Mouse (Mus musculus): ENCODE data around the gene Rbpms2. TPM values are rescaled to one million over a fixed set of nuclear protein-coding genes. Genes with fewer than 3 reads are reported as not detected.
"Not testable (repeated sequence)": the region's sequence is repeated elsewhere in the genome, so short reads cannot be mapped to it uniquely, and the experiment has no call there.

The Rbpms2 gene
- polyA plus RNA-seq, 1 experiment from 2014 or later = 16.4 TPM

DNA sequence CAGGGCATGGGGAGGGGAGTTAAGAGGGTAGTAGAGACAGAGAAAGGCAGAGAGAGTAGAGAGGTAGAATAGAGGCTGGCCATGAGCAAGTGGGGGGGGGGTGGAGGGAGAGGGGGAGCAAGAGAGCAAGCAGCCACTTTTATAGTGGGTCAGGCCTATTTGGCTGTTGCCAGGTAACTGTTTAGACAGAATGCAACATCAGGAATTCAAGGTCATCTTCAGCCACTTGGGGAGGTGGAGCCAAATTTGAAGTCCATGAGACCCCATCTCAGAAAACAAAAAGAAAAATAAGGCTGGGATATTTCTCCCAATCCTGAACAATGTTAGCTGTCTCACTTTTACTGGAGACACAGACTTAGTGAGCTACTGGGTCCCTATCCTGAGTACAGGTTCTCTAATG lies 13.1 kb downstream of the Rbpms2 start:
- Histone ChIP-seq H3K4me3 (replicated peaks) (no peak overlapping the region), H3K27ac (no peak overlapping the region), H3K36me3 (no peaks in the 10 kb centered on the region), H3K4me1 (replicated peaks) (peaks cover 44% of the 10 kb centered on the region), H3K9ac (replicated peaks) (no peak overlapping the region), H3K4me2 (no peak overlapping the region), H3K27me3 (no peaks in the 10 kb centered on the region), H3K9me3 (no peaks in the 10 kb centered on the region)
- ATAC-seq (ENCODE audit: insufficient number of reproducible peaks, insufficient read depth, low FRiP score, low TSS enrichment, low read depth) = no peak

GRCm38 (mm10) chr9:65644960-65645359 lies 15.5 kb downstream of the Rbpms2 start:
- no peak overlapping the region for H3K4me2 ChIP-seq
- H3K27ac ChIP-seq = no peak overlapping the region
- no peak for ATAC-seq (ENCODE audit: insufficient number of reproducible peaks, insufficient read depth, low FRiP score, low TSS enrichment, low read depth)
- no peaks in the 10 kb centered on the region for H3K36me3 ChIP-seq
- H3K27me3 ChIP-seq = no peaks in the 10 kb centered on the region
- H3K4me3 ChIP-seq (replicated peaks) = no peak overlapping the region
- no peak overlapping the region for H3K9ac ChIP-seq (replicated peaks)
- 89% methylated on average over 4 of the region's 4 CpGs for WGBS
- peaks cover 34% of the 10 kb centered on the region for H3K4me1 ChIP-seq (replicated peaks)
- H3K9me3 ChIP-seq = no peaks in the 10 kb centered on the region

- Histone ChIP-seq H3K36me3 (no peaks in the 10 kb centered on the region), H3K4me1 (replicated peaks) (peaks cover 25% of the 10 kb centered on the region), H3K9me3 (no peaks in the 10 kb centered on the region), H3K9ac (replicated peaks) (no peak overlapping the region), H3K4me2 (no peak overlapping the region), H3K27ac (peak overlapping the region; percentile 19; the same call in 1 of the 2 replicates), H3K4me3 (replicated peaks) (no peak overlapping the region), H3K27me3 (no peaks in the 10 kb centered on the region)
- ATAC-seq (ENCODE audit: insufficient number of reproducible peaks, insufficient read depth, low FRiP score, low TSS enrichment, low read depth) = no peak
- WGBS = 50% methylated on average over 3 of the region's 3 CpGs
Measured at GRCm38 (mm10) chr9:65645984-65646383, 16.5 kb downstream of the Rbpms2 start.

- no peak overlapping the region for H3K4me3 ChIP-seq (replicated peaks)
- no peaks in the 10 kb centered on the region for H3K27me3 ChIP-seq
- ATAC-seq (ENCODE audit: insufficient number of reproducible peaks, insufficient read depth, low FRiP score, low TSS enrichment, low read depth) = no peak
- WGBS = 83% methylated on average over 2 of the region's 2 CpGs
- no peak overlapping the region for H3K4me2 ChIP-seq
- no peaks in the 10 kb centered on the region for H3K9me3 ChIP-seq
- H3K9ac ChIP-seq (replicated peaks) = no peak overlapping the region
- no peak overlapping the region for H3K27ac ChIP-seq
- peaks cover 18% of the 10 kb centered on the region for H3K4me1 ChIP-seq (replicated peaks)
- no peaks in the 10 kb centered on the region for H3K36me3 ChIP-seq
Measured at GRCm38 (mm10) chr9:65646782-65647181, 17.3 kb downstream of the Rbpms2 start.

- no peaks in the 10 kb centered on the region for H3K36me3 ChIP-seq
- no peak overlapping the region for H3K4me2 ChIP-seq
- no peak for ATAC-seq (ENCODE audit: insufficient number of reproducible peaks, insufficient read depth, low FRiP score, low TSS enrichment, low read depth)
- no peak overlapping the region for H3K27ac ChIP-seq
- no peaks in the 10 kb centered on the region for H3K9me3 ChIP-seq
- no peaks in the 10 kb centered on the region for H3K27me3 ChIP-seq
- no peak overlapping the region for H3K9ac ChIP-seq (replicated peaks)
- no peak overlapping the region for H3K4me3 ChIP-seq (replicated peaks)
- H3K4me1 ChIP-seq (replicated peaks) = peaks cover 11% of the 10 kb centered on the region
- WGBS = 94% methylated on average over 13 of the region's 13 CpGs
Measured at GRCm38 (mm10) chr9:65648730-65649129, 19.3 kb downstream of the Rbpms2 start.

DNA sequence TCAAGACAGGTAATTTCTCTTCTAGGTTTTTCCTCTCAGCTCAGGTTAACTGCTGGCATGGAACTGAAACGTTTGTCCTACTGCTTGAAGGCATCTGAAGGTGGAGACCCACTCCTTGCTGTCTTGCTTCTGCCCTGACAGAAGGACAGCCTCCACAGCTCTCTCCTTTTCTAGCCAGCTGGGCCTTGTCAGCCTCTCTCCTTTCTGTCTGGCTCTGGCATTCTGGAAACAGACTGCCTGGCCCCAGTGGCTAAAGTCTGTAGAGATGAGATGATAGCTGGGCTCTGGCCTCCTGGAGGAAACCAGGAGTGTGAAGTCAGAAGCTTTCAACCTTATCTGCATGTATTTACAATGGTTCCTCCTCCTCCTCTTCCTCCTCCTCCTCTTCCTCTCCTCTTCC lies 20.5 kb downstream of the Rbpms2 start:
- Histone ChIP-seq H3K4me2 (no peak overlapping the region), H3K27me3 (no peaks in the 10 kb centered on the region), H3K9ac (replicated peaks) (no peak overlapping the region), H3K4me1 (replicated peaks) (peaks cover 11% of the 10 kb centered on the region), H3K9me3 (no peaks in the 10 kb centered on the region), H3K36me3 (no peaks in the 10 kb centered on the region), H3K27ac (no peak overlapping the region), H3K4me3 (replicated peaks) (no peak overlapping the region)
- WGBS = 41% methylated on average over 1 of the region's 1 CpGs
- ATAC-seq (ENCODE audit: insufficient number of reproducible peaks, insufficient read depth, low FRiP score, low TSS enrichment, low read depth) = no peak

GRCm38 (mm10) chr9:65651957-65652356 lies 22.5 kb downstream of the Rbpms2 start:
- not testable (repeated sequence) for ATAC-seq (ENCODE audit: insufficient number of reproducible peaks, insufficient read depth, low FRiP score, low TSS enrichment, low read depth); H3K9me3 ChIP-seq
- 92% methylated on average over 1 of the region's 1 CpGs for WGBS

GRCm38 (mm10) chr9:65653741-65654140 lies 24.3 kb downstream of the Rbpms2 start:
- Histone ChIP-seq H3K27ac (no peak overlapping the region), H3K9ac (replicated peaks) (no peak overlapping the region), H3K9me3 (no peaks in the 10 kb centered on the region), H3K27me3 (no peaks in the 10 kb centered on the region), H3K4me3 (replicated peaks) (no peak overlapping the region), H3K36me3 (no peaks in the 10 kb centered on the region), H3K4me2 (no peak overlapping the region), H3K4me1 (replicated peaks) (no peaks in the 10 kb centered on the region)
- ATAC-seq (ENCODE audit: insufficient number of reproducible peaks, insufficient read depth, low FRiP score, low TSS enrichment, low read depth) = no peak
- 86% methylated on average over 4 of the region's 4 CpGs for WGBS

More at GRCm38 (mm10) chr9:65651957-65652356, 22.5 kb downstream of the Rbpms2 start:
- H3K27ac ChIP-seq; H3K27me3 ChIP-seq; H3K36me3 ChIP-seq; H3K9ac ChIP-seq (replicated peaks); H3K4me3 ChIP-seq (replicated peaks); H3K4me2 ChIP-seq; H3K4me1 ChIP-seq (replicated peaks): not testable (repeated sequence)

DNA sequence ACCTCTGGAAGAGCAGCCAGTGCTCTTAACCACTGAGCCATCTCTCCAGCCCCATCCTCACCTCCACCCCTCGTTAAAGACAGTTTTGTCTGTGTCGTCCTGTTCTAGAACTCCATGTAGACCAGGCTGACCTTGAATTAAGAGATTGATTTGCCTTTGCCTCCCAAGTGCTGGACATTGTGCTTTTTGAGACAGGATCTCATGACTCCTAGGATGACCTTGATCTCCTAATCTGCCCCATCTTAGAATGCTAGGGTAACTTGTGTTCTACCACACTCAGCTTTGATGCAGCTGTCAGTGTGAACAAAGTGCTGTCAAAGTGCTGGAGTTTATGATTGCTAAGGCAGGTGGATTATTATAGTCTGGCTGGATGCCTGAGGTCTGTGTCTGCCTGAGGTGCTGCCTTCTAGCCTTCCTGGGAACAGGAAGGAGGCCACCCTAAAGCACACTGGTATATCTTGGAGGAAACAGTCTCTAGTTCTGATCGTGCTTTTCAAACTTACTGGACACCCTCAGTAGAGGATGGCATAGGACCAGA lies 25.3 kb downstream of the Rbpms2 start:
- H3K9ac ChIP-seq (replicated peaks) = no peak overlapping the region
- H3K36me3 ChIP-seq = no peaks in the 10 kb centered on the region
- no peak overlapping the region for H3K27ac ChIP-seq
- 84% methylated on average over 3 of the region's 3 CpGs for WGBS
- H3K4me2 ChIP-seq = no peak overlapping the region
- H3K27me3 ChIP-seq = no peaks in the 10 kb centered on the region
- no peaks in the 10 kb centered on the region for H3K9me3 ChIP-seq
- no peak overlapping the region for H3K4me3 ChIP-seq (replicated peaks)
- H3K4me1 ChIP-seq (replicated peaks) = peaks cover 3% of the 10 kb centered on the region; the same call in 1 of the 2 replicates
- ATAC-seq (ENCODE audit: insufficient number of reproducible peaks, insufficient read depth, low FRiP score, low TSS enrichment, low read depth) = no peak

DNA sequence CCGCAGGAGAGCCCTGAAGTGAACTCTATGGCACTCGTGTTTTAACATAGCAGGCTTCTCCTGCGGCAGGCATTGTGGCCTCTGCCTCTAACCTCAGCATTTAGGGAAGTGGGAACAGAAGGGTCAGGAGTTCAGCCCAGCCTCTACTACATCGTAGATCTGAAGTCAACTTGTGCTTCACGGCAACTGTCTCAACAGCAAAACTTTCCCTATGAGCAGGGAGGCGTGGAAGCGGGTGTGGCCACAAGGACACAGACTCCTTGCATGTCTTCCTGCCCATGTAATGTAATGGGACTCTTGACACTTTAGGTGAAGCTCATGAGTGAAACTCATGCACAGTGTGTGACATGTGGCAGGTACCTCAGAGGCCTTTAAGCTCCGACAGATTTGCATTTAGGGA lies 26.1 kb downstream of the Rbpms2 start:
- no peak overlapping the region for H3K4me3 ChIP-seq (replicated peaks)
- no peak overlapping the region for H3K27ac ChIP-seq
- H3K4me1 ChIP-seq (replicated peaks) = peaks cover 6% of the 10 kb centered on the region; the same call in 1 of the 2 replicates
- WGBS = 87% methylated on average over 8 of the region's 8 CpGs
- H3K9me3 ChIP-seq = no peaks in the 10 kb centered on the region
- H3K4me2 ChIP-seq = no peak overlapping the region
- ATAC-seq (ENCODE audit: insufficient number of reproducible peaks, insufficient read depth, low FRiP score, low TSS enrichment, low read depth) = no peak
- H3K27me3 ChIP-seq = no peaks in the 10 kb centered on the region
- no peaks in the 10 kb centered on the region for H3K36me3 ChIP-seq
- H3K9ac ChIP-seq (replicated peaks) = no peak overlapping the region

GRCm38 (mm10) chr9:65657218-65657617 lies 27.8 kb downstream of the Rbpms2 start:
- no peak overlapping the region for H3K27ac ChIP-seq
- H3K4me1 ChIP-seq (replicated peaks) = peaks cover 9% of the 10 kb centered on the region; the same call in 1 of the 2 replicates
- H3K9me3 ChIP-seq = no peaks in the 10 kb centered on the region
- no peak overlapping the region for H3K4me2 ChIP-seq
- no peak overlapping the region for H3K4me3 ChIP-seq (replicated peaks)
- H3K36me3 ChIP-seq = no peaks in the 10 kb centered on the region
- no peaks in the 10 kb centered on the region for H3K27me3 ChIP-seq
- H3K9ac ChIP-seq (replicated peaks) = no peak overlapping the region
- ATAC-seq (ENCODE audit: insufficient number of reproducible peaks, insufficient read depth, low FRiP score, low TSS enrichment, low read depth) = no peak
- WGBS = 84% methylated on average over 3 of the region's 3 CpGs

DNA sequence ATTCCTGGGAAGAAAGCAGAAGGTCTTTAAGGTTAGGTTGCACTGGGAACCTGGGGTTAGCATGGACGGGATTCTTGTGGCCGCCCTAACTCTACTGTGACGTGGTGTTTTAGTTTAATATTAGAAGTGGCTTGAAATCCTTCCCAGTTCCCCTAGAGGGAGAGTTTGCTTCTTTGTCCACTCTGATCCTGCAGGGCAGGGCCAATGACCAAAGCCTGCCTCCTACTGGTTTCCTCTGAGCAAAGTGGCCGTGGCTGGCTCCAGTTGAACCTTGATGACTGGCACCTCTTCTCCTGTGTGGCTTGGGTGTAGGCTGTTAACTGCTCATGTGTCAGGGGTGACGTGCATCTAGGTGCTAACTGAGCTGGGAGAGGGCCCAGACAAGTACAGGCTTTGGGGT lies 31.6 kb downstream of the Rbpms2 start:
- no peaks in the 10 kb centered on the region for H3K36me3 ChIP-seq
- no peak for ATAC-seq (ENCODE audit: insufficient number of reproducible peaks, insufficient read depth, low FRiP score, low TSS enrichment, low read depth)
- no peaks in the 10 kb centered on the region; the same call in 1 of the 2 replicates for H3K9me3 ChIP-seq
- H3K27me3 ChIP-seq = no peaks in the 10 kb centered on the region
- H3K27ac ChIP-seq = no peak overlapping the region
- no peak overlapping the region for H3K4me2 ChIP-seq
- H3K4me1 ChIP-seq (replicated peaks) = peaks cover 9% of the 10 kb centered on the region; the same call in 1 of the 2 replicates
- 65% methylated on average over 5 of the region's 5 CpGs for WGBS
- no peak overlapping the region for H3K9ac ChIP-seq (replicated peaks)
- no peak overlapping the region for H3K4me3 ChIP-seq (replicated peaks)

Data from limb, embryonic 12.5 days (tissue).